Mouse (Mus musculus) liver, embryonic 13.5 days (tissue): Measurements from ENCODE around the gene Mreg. TPM values are rescaled to one million over a fixed set of nuclear protein-coding genes. Genes with fewer than 3 reads are reported as not detected.

ENCODE experiments used
- ATAC-seq: fragments of 200-750 bp; cut with Nextera tagmentation; 2 replicates; pipeline ENCODE4 v1.8.0; 2017; ENCODE audit warnings: low read depth, mild to moderate bottlenecking, moderate number of reproducible peaks, moderate library complexity
- DNase-seq: peaks from one replicate; pipeline ENCODE4 v3.0.0; 2022
- H3K27ac ChIP-seq: fragments of 300-500 bp; sonication (generic); 2 replicates; pipeline ENCODE4 v1.5.1; 2015; ENCODE audit warnings: moderate library complexity, mild to moderate bottlenecking, inconsistent platforms
- H3K27me3 ChIP-seq: fragments of 300-500 bp; sonication (generic); 2 replicates; pipeline ENCODE4 v1.6.1; 2015; ENCODE audit warnings: mild to moderate bottlenecking, inconsistent platforms
- H3K36me3 ChIP-seq: fragments of 300-500 bp; sonication (generic); 2 replicates; pipeline ENCODE4 v1.6.1; 2015; ENCODE audit warnings: mild to moderate bottlenecking, inconsistent platforms
- H3K4me1 ChIP-seq: fragments of 300-500 bp; sonication (generic); replicated peaks from 2 replicates; pipeline ENCODE4 v1.6.1; 2015; ENCODE audit warnings: inconsistent platforms
- H3K4me2 ChIP-seq: fragments of 300-500 bp; sonication (generic); 2 replicates; pipeline ENCODE4 v1.6.1; 2015; ENCODE audit warnings: inconsistent platforms, mild to moderate bottlenecking, moderate library complexity
- H3K4me3 ChIP-seq: fragments of 300-500 bp; sonication (generic); replicated peaks from 2 replicates; pipeline ENCODE4 v1.5.1; 2015; ENCODE audit warnings: mild to moderate bottlenecking, inconsistent platforms
- H3K9ac ChIP-seq: fragments of 300-500 bp; sonication (generic); 2 replicates; pipeline ENCODE4 v1.6.1; 2015; ENCODE audit warnings: mild to moderate bottlenecking, inconsistent platforms
- H3K9me3 ChIP-seq: fragments of 300-500 bp; sonication (generic); replicated peaks from 2 replicates; pipeline ENCODE4 v1.6.1; 2016; ENCODE audit warnings: inconsistent platforms
- WGBS: fragments of 180-500 bp; shearing (Covaris S2); methylation state at CpG from one replicate; pipeline ENCODE4 v1.1.7; 2015; ENCODE audit not compliant: insufficient replicate concordance; 5-methylcytosine and 5-hydroxymethylcytosine counted together
- polyA plus RNA-seq: library from polyadenylated mRNA; unstranded; fragments of >200 nt; fragmentation: Nextera tagmentation; extraction: Ambion mirVana; gene quantifications from 2 replicates; pipeline ENCODE4 v1.2.1, GENCODE M21; 2015

The Mreg gene
- polyA plus RNA-seq, 1 experiment from 2014 or later = 5.1 TPM

DNA sequence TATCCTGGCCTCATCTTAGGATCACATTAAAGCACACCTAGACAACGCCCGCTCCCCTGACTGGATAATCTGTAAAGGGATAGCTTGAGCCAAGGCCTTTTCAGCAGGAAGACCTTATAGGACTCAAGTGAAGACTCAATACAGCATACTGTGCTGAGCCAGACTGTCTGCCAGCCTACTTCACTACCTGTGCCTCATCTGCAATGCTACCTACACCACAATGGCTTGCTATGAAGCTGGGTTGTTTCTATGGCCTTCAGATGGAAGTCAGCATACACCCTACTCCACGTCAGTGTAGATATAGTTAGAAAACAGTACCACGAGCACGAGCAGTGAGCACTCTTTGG lies 45.7 kb downstream of the Mreg start:
- DNase-seq = no peak

DNA sequence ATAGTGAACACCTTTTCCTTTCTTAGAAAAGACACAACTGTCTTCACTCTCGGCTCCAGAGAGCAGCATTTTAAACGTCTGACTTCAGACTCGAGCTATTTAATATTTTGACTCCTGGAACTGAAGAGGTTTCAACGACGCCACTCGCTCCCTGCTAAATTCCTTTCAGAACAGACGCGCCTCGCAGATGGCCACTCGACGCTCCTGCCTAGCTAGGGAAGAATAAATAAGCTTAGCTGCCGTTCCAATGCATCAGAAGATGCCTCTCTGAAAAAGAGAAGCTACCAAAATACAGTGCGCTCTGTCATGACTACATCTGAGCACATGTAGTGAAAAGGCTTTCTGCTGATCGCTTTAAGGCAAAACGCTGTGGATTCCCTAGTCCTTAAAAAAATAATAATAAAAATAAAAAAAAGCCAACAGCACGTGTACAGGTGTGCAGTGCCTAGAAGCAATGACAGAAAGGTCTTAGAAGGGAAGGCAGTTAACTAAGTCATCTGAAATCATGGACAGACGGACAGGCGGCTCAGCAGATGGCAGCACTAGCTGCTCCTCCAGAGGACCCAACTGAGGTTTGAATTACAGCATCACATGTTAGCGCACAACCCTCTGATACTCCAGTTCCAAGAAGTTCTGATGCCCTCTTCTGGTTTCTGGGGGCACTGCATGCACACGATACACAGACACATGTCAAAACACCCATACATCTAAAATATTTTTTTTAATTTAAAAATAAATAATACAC lies 46.2 kb downstream of the Mreg start:
- Histone ChIP-seq H3K9ac (no peak overlapping the region), H3K4me1 (peaks cover 4% of the 10 kb centered on the region; the same call in 1 of the 2 replicates), H3K9me3 (no peaks in the 10 kb centered on the region), H3K27me3 (no peaks in the 10 kb centered on the region), H3K4me2 (no peak overlapping the region), H3K4me3 (no peak overlapping the region), H3K27ac (no peak overlapping the region), H3K36me3 (no peaks in the 10 kb centered on the region; the same call in 1 of the 2 replicates)
- 77% methylated on average over 20 of the region's 20 CpGs for WGBS
- ATAC-seq (no peak), DNase-seq (no peak)

More for the DNA sequence above, 45.7 kb downstream of the Mreg start:
- no peaks in the 10 kb centered on the region; the same call in 1 of the 2 replicates for H3K36me3 ChIP-seq
- 73% methylated on average over 5 of the region's 5 CpGs for WGBS
- no peak overlapping the region for H3K27ac ChIP-seq
- ATAC-seq = no peak
- H3K4me3 ChIP-seq = no peak overlapping the region
- no peaks in the 10 kb centered on the region for H3K27me3 ChIP-seq
- no peak overlapping the region for H3K9ac ChIP-seq
- H3K9me3 ChIP-seq = no peaks in the 10 kb centered on the region
- H3K4me1 ChIP-seq = peaks cover 8% of the 10 kb centered on the region; the same call in 1 of the 2 replicates
- H3K4me2 ChIP-seq = no peak overlapping the region

DNA sequence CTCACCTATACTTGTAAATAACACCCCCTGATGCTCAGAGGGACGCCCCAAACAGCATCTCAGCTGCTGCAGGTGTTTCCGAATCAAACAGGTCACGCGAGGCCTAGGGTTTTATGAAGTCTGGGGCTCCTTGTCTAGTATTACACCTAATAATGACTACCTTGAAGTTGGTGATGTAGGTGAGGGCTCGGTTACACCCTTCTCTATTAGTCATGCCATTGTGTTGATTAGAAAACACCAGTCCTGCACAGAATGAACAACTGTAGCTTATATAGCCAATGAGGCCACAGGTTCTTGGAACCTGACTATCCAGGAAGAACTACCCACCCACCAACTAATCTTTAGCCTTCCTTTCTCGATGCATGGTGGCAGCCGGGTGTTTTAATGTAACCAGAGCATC lies 51.8 kb downstream of the Mreg start:
- no peak overlapping the region for H3K9ac ChIP-seq
- 76% methylated on average over 7 of the region's 7 CpGs for WGBS
- H3K9me3 ChIP-seq = no peaks in the 10 kb centered on the region
- no peak overlapping the region for H3K27ac ChIP-seq
- H3K4me2 ChIP-seq = no peak overlapping the region
- H3K27me3 ChIP-seq = no peaks in the 10 kb centered on the region
- ATAC-seq = no peak
- no peaks in the 10 kb centered on the region for H3K36me3 ChIP-seq
- no peak for DNase-seq
- H3K4me3 ChIP-seq = no peak overlapping the region
- 0 out of 2 replicates have a peak, but pooled peaks cover 3% of the 10 kb centered on the region for H3K4me1 ChIP-seq

GRCm38 (mm10) chr1:72145041-72145440 lies 67.1 kb downstream of the Mreg start:
- no peak overlapping the region for H3K4me3 ChIP-seq
- no peak overlapping the region for H3K9ac ChIP-seq
- H3K27me3 ChIP-seq = no peaks in the 10 kb centered on the region
- ATAC-seq (no peak), DNase-seq (no peak)
- H3K4me1 ChIP-seq = 0 out of 2 replicates have a peak, but pooled peaks cover 2% of the 10 kb centered on the region
- H3K4me2 ChIP-seq = no peak overlapping the region
- no peaks in the 10 kb centered on the region for H3K36me3 ChIP-seq
- no peaks in the 10 kb centered on the region for H3K9me3 ChIP-seq
- H3K27ac ChIP-seq = no peak overlapping the region

DNA sequence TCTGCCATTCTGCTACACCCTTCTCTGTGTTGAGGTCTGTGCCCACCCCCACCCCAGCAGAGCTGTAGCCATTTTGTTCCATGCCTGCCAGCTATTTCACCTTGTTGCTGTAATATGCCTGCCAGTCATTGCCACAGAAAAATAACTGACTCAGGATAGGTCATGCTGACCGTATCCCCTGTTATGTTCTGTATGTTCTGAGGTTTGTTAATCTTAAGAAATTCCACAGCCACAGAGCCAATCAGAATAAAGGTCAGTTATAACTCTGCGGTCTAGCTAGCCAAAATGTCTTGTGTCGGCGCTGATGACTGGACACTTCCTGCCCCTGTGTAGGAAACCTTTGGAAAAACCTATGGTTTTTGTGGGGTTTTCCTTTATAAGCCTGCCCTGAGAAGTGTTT lies 67.7 kb downstream of the Mreg start:
- Histone ChIP-seq H3K36me3 (no peaks in the 10 kb centered on the region), H3K27me3 (no peaks in the 10 kb centered on the region), H3K27ac (no peak overlapping the region), H3K4me3 (no peak overlapping the region), H3K4me2 (no peak overlapping the region), H3K9me3 (no peaks in the 10 kb centered on the region), H3K4me1 (0 out of 2 replicates have a peak, but pooled peaks cover 2% of the 10 kb centered on the region), H3K9ac (no peak overlapping the region)
- WGBS = 64% methylated on average over 4 of the region's 4 CpGs
- DNase-seq (no peak), ATAC-seq (no peak)

GRCm38 (mm10) chr1:72141893-72142480 lies 70.1 kb downstream of the Mreg start:
- Histone ChIP-seq H3K36me3 (no peaks in the 10 kb centered on the region), H3K27me3 (no peaks in the 10 kb centered on the region), H3K27ac (no peak overlapping the region), H3K4me3 (no peak overlapping the region), H3K4me2 (peak overlapping the region; percentile 33), H3K9ac (no peak overlapping the region), H3K4me1 (0 out of 2 replicates have a peak, but pooled peaks cover 2% of the 10 kb centered on the region), H3K9me3 (no peaks in the 10 kb centered on the region)
- DNase-seq = peak; percentile 5
- no peak for ATAC-seq
- WGBS = 4% methylated on average over 11 of the region's 11 CpGs

DNA sequence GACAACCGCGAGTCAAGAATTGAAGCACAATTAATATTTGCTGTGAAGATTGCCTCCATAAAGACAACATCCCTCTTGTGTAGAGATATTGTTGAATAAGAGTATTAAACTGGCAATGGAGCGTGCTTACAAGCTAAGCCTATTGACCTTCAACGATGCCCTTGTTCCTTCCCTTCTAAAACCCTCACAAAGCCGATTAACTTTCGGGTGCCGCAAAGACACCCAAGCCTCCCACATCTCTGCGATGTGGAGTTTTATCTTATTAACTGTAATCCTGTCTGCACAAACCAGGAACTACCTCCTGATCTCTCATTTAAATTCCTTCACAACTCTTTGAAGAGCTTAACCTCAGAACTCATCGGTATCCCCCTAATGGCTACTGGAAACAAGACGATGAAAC lies 76.0 kb downstream of the Mreg start:
- H3K36me3 ChIP-seq = no peaks in the 10 kb centered on the region
- H3K27me3 ChIP-seq = no peaks in the 10 kb centered on the region
- H3K4me1 ChIP-seq = no peaks in the 10 kb centered on the region
- 85% methylated on average over 10 of the region's 10 CpGs for WGBS
- no peak for DNase-seq
- H3K4me3 ChIP-seq = no peak overlapping the region
- H3K27ac ChIP-seq = no peak overlapping the region
- no peak overlapping the region for H3K9ac ChIP-seq
- H3K9me3 ChIP-seq = peaks cover 7% of the 10 kb centered on the region; the same call in 1 of the 2 replicates
- no peak for ATAC-seq
- H3K4me2 ChIP-seq = no peak overlapping the region

GRCm38 (mm10) chr1:72134534-72134933 lies 77.6 kb downstream of the Mreg start:
- 37% methylated on average over 1 of the region's 1 CpGs for WGBS
- no peak overlapping the region for H3K9ac ChIP-seq
- DNase-seq (no peak), ATAC-seq (no peak)
- H3K27me3 ChIP-seq = no peaks in the 10 kb centered on the region
- H3K36me3 ChIP-seq = no peaks in the 10 kb centered on the region
- no peaks in the 10 kb centered on the region for H3K4me1 ChIP-seq
- H3K4me2 ChIP-seq = no peak overlapping the region
- H3K27ac ChIP-seq = no peak overlapping the region
- no peak overlapping the region for H3K4me3 ChIP-seq
- H3K9me3 ChIP-seq = peaks cover 7% of the 10 kb centered on the region; the same call in 1 of the 2 replicates

DNA sequence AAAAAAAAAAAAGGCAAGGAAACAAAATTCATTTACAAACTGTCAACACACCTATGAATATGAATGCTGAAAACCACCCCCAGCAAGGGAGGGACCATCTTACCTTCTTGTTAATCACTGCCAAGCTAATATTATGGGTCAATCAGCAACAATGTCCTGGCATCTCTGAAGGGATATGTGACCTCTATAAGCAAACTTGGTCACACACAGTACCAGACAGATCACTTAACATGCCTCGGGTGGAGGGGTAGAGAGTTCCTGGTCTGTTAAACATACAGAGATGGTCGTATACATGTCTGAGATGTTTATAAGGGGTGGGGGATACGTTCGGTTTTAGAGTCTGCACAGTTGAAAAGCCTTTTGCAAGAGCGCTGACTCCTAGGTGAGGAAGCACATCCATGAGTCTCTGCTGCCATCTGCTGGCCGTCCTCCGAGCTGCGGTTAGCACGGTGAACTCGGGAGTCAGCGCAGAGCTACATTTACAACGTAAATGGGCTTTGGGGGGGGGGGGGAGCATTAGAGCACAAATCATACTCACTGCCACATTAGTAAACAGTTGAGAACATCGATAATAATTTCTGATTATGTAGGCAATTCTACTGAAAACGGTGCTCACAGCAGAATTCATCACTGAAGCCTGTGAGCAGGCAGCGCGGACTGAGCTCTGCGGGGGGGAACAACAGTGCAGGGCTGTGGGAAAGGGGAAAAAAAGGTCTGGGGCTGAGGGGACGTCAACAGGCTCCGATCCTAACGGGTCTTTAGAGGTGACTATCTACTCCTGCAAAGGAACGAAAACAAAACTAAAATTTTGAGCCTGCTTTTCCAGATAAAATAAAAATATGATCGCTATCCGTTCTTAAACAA lies 88.4 kb downstream of the Mreg start:
- Histone ChIP-seq H3K4me2 (peak overlapping the region; percentile 2; the same call in 1 of the 2 replicates), H3K4me3 (no peak overlapping the region), H3K9me3 (no peaks in the 10 kb centered on the region), H3K27ac (no peak overlapping the region), H3K27me3 (no peaks in the 10 kb centered on the region), H3K4me1 (no peaks in the 10 kb centered on the region), H3K36me3 (no peaks in the 10 kb centered on the region), H3K9ac (no peak overlapping the region)
- DNase-seq (peak; percentile 44), ATAC-seq (no peak)
- 28% methylated on average over 23 of the region's 23 CpGs for WGBS

- no peak overlapping the region for H3K9ac ChIP-seq
- no peak overlapping the region for H3K4me3 ChIP-seq
- H3K27me3 ChIP-seq = no peaks in the 10 kb centered on the region
- no peaks in the 10 kb centered on the region for H3K4me1 ChIP-seq
- H3K36me3 ChIP-seq = no peaks in the 10 kb centered on the region
- H3K9me3 ChIP-seq = no peaks in the 10 kb centered on the region
- no peak overlapping the region for H3K4me2 ChIP-seq
- no peak for DNase-seq
- 83% methylated on average over 17 of the region's 17 CpGs for WGBS
- H3K27ac ChIP-seq = no peak overlapping the region
- no peak for ATAC-seq
Observed at GRCm38 (mm10) chr1:72121608-72122185, 90.4 kb downstream of the Mreg start.

GRCm38 (mm10) chr1:72119981-72120380 lies 92.1 kb downstream of the Mreg start:
- Histone ChIP-seq H3K27ac (no peak overlapping the region), H3K4me2 (no peak overlapping the region), H3K9me3 (no peaks in the 10 kb centered on the region), H3K4me3 (no peak overlapping the region), H3K36me3 (no peaks in the 10 kb centered on the region), H3K27me3 (no peaks in the 10 kb centered on the region), H3K9ac (no peak overlapping the region), H3K4me1 (no peaks in the 10 kb centered on the region)
- DNase-seq (no peak), ATAC-seq (no peak)
- 69% methylated on average over 4 of the region's 4 CpGs for WGBS
